Mouse (Mus musculus) thymus, adult 2 months (tissue): ENCODE results near the gene Incenp. TPM values are rescaled to one million over a fixed set of nuclear protein-coding genes. Genes with fewer than 3 reads are reported as not detected.
A peak's percentile ranks its signal among the peaks of the same experiment; 100 is the strongest.

Experiments
- DNase-seq: peaks from one replicate; pipeline ENCODE4 v3.0.0; 2021
- H3K27ac ChIP-seq: fragments of 200-500 bp; 2 replicates; pipeline ENCODE4 v1.5.1; 2012; ENCODE audit warnings: low read length, control low read depth; ENCODE audit not compliant: control insufficient read depth, insufficient read depth
- H3K27me3 ChIP-seq: fragments of 200-500 bp; 2 replicates; pipeline ENCODE4 v1.6.1; 2012; ENCODE audit warnings: mild to moderate bottlenecking, low read length, moderate library complexity, mixed read lengths; ENCODE audit not compliant: control insufficient read depth, insufficient read depth
- H3K36me3 ChIP-seq: fragments of 200-500 bp; 2 replicates; pipeline ENCODE4 v1.6.1; 2012; ENCODE audit warnings: mild to moderate bottlenecking, low read length, moderate library complexity; ENCODE audit not compliant: control insufficient read depth, insufficient read depth
- H3K4me1 ChIP-seq: fragments of 200-500 bp; replicated peaks from 2 replicates; pipeline ENCODE4 v1.6.1; 2012; ENCODE audit warnings: low read length; ENCODE audit not compliant: control insufficient read depth, insufficient read depth
- H3K4me3 ChIP-seq: fragments of 200-500 bp; 2 replicates; pipeline ENCODE4 v1.5.1; 2012; ENCODE audit warnings: mild to moderate bottlenecking, low read length, control low read depth, moderate library complexity; ENCODE audit not compliant: control insufficient read depth, insufficient read depth
- CTCF ChIP-seq: fragments of 200-500 bp; IDR thresholded peaks from 2 replicates; pipeline ENCODE4 v1.5.1; 2012; ENCODE audit warnings: mild to moderate bottlenecking, control low read depth, low read length, moderate library complexity, borderline replicate concordance; ENCODE audit not compliant: control insufficient read depth, poor library complexity, insufficient read depth; ENCODE audit errors: extremely low read depth
- POLR2A ChIP-seq: fragments of 200-500 bp; IDR thresholded peaks from 2 replicates; pipeline ENCODE4 v1.6.1; 2012; ENCODE audit warnings: mild to moderate bottlenecking, low read length, control low read depth, moderate library complexity; ENCODE audit not compliant: control insufficient read depth, poor library complexity, insufficient read depth; ENCODE audit errors: extremely low read depth
- WGBS: fragments of 180-500 bp; shearing (Covaris S2); methylation state at CpG from one replicate; pipeline ENCODE4 v1.1.7; 2018; 5-methylcytosine and 5-hydroxymethylcytosine counted together
- polyA plus RNA-seq: library from polyadenylated mRNA; depleted of rRNA; stranded (reverse); fragments of >200 nt; gene quantifications from 2 replicates; pipeline ENCODE4 v1.2.3, GENCODE M21; 2012

The Incenp gene
- polyA plus RNA-seq, 1 experiment: 88.0 TPM

GRCm38 (mm10) chr19:9924769-9925272, 25.5 kb upstream of the Incenp start:
- 91% methylated on average over 8 of the region's 8 CpGs for WGBS
- no peaks in the 10 kb centered on the region for H3K36me3 ChIP-seq
- H3K27ac ChIP-seq: no peak overlapping the region
- H3K27me3 ChIP-seq: no peaks in the 10 kb centered on the region
- H3K4me3 ChIP-seq: no peak overlapping the region
- TF ChIP-seq CTCF (no peak), POLR2A (no peak)
- peaks cover 3% of the 10 kb centered on the region; the same call in 1 of the 2 replicates for H3K4me1 ChIP-seq
- DNase-seq: no peak

- TF ChIP-seq CTCF (no peak), POLR2A (no peak)
- Histone ChIP-seq H3K4me1 (no peaks in the 10 kb centered on the region), H3K27ac (no peak overlapping the region), H3K36me3 (no peaks in the 10 kb centered on the region), H3K27me3 (no peaks in the 10 kb centered on the region), H3K4me3 (no peak overlapping the region)
- 91% methylated on average over 13 of the region's 13 CpGs for WGBS
- no peak for DNase-seq
Measured at GRCm38 (mm10) chr19:9924034-9924768, 24.9 kb upstream of the Incenp start.

GRCm38 (mm10) chr19:9923048-9923447, 23.7 kb upstream of the Incenp start:
- Histone ChIP-seq H3K27me3 (no peaks in the 10 kb centered on the region), H3K4me1 (no peaks in the 10 kb centered on the region), H3K27ac (no peak overlapping the region), H3K36me3 (no peaks in the 10 kb centered on the region), H3K4me3 (no peak overlapping the region)
- DNase-seq: no peak
- no peak for TF ChIP-seq CTCF
- TF ChIP-seq POLR2A: no peak

GRCm38 (mm10) chr19:9922228-9922627, 22.9 kb upstream of the Incenp start:
- no peak overlapping the region for H3K4me3 ChIP-seq
- no peaks in the 10 kb centered on the region for H3K4me1 ChIP-seq
- no peaks in the 10 kb centered on the region for H3K27me3 ChIP-seq
- no peak for DNase-seq
- TF ChIP-seq POLR2A: no peak
- TF ChIP-seq CTCF: no peak
- 83% methylated on average over 2 of the region's 2 CpGs for WGBS
- no peak overlapping the region for H3K27ac ChIP-seq
- H3K36me3 ChIP-seq: no peaks in the 10 kb centered on the region

GRCm38 (mm10) chr19:9920835-9921784, 21.8 kb upstream of the Incenp start:
- Histone ChIP-seq H3K4me3 (no peak overlapping the region), H3K27me3 (no peaks in the 10 kb centered on the region), H3K27ac (no peak overlapping the region), H3K36me3 (no peaks in the 10 kb centered on the region), H3K4me1 (no peaks in the 10 kb centered on the region)
- peak; percentile 39 for DNase-seq
- 77% methylated on average over 13 of the region's 13 CpGs for WGBS
- TF ChIP-seq CTCF: no peak
- no peak for TF ChIP-seq POLR2A

- Histone ChIP-seq H3K36me3 (no peaks in the 10 kb centered on the region), H3K4me1 (no peaks in the 10 kb centered on the region), H3K4me3 (no peak overlapping the region), H3K27me3 (no peaks in the 10 kb centered on the region), H3K27ac (no peak overlapping the region)
- DNase-seq: no peak
- TF ChIP-seq POLR2A (no peak), CTCF (no peak)
- 43% methylated on average over 9 of the region's 9 CpGs for WGBS
Measured at GRCm38 (mm10) chr19:9918176-9918861, 19.0 kb upstream of the Incenp start.
